Mouse (Mus musculus) kidney, adult 2 months (tissue): Measurements from ENCODE around the gene Sass6.

ENCODE experiments used
- CTCF ChIP-seq: fragments of 200-500 bp; conservative IDR thresholded peaks from 2 replicates; pipeline ENCODE4 v1.5.1; 2011; ENCODE audit warnings: low read depth, mild to moderate bottlenecking, control low read depth, low read length, moderate library complexity, mixed read lengths; ENCODE audit not compliant: insufficient read depth, insufficient read length
- POLR2A ChIP-seq: fragments of 200-500 bp; IDR thresholded peaks from one replicate; pipeline ENCODE4 v1.6.1; 2011; ENCODE audit warnings: low read depth, low read length, control low read depth

GRCm38 (mm10) chr3:116652033-116652446 is 57.3 kb downstream of the Sass6 start:
- TF ChIP-seq CTCF (no peak), POLR2A (no peak)
